Mouse (Mus musculus) heart, adult 8-10 months (tissue): Measurements from ENCODE around the gene Myo6. TPM values are rescaled to one million over a fixed set of nuclear protein-coding genes. Genes with fewer than 3 reads are reported as not detected.

ENCODE experiments used
- DNase-seq: peaks from one replicate; pipeline ENCODE4 v3.0.0; 2022; ENCODE audit warnings: low spot score
- total RNA-seq, 4 experiments: library from RNA; stranded (reverse); gene quantifications; 2 replicates each; pipeline ENCODE4 v1.2.4; 2022

Gene Myo6
- total RNA-seq, 4 experiments from 2014 or later: 10.2 to 14.1 (median 12.1) TPM

- DNase-seq: no peak
Measured at GRCm38 (mm10) chr9:80181692-80182091, 16.9 kb downstream of the Myo6 start.

DNA sequence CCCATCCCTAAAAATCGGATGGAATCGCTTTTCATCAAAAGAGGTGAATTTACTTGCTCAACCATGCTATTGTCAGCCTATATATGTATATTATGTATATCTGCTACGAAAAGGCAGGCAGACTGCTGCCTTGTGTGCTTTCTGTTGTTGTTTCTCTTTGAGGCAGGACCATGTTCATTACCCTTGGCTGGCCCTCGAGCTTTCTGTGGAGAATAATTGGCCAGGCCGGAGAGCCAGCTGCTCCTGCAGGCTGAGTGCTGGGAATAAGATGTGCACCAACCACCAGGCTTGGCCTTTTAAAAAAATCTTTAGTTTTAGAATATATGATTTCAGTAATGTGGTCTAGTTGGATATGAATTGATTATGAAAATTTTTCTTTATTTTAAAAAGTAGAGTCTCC is 19.3 kb downstream of the Myo6 start:
- DNase-seq: no peak

DNA sequence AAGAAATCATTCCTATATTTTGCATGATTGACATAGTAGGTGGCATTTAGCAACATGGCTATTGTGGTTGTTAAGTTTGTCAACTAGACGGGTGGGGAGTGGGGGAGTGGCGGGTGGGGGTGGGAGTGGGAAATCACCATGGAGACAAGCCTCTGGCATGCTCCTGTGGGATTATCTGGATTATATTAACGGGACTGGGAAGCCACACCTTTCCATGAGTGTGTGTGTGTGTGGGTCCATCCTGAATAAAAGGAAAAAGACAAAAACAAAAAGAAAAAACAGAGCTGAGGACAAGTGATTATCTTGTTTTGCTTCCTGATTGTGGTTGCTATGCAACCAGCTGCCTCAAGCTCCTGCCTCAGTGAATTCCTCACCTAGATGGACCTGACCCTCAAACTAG is 20.9 kb downstream of the Myo6 start:
- no peak for DNase-seq

GRCm38 (mm10) chr9:80186693-80187092 is 21.9 kb downstream of the Myo6 start:
- DNase-seq: no peak

GRCm38 (mm10) chr9:80188324-80188893 is 23.6 kb downstream of the Myo6 start:
- no peak for DNase-seq

- no peak for DNase-seq
Measured at GRCm38 (mm10) chr9:80191240-80191639, 26.4 kb downstream of the Myo6 start.

GRCm38 (mm10) chr9:80192324-80192723 is 27.5 kb downstream of the Myo6 start:
- no peak for DNase-seq

GRCm38 (mm10) chr9:80194446-80194845 is 29.6 kb downstream of the Myo6 start:
- DNase-seq: no peak

GRCm38 (mm10) chr9:80196161-80196560 is 31.3 kb downstream of the Myo6 start:
- no peak for DNase-seq

DNA sequence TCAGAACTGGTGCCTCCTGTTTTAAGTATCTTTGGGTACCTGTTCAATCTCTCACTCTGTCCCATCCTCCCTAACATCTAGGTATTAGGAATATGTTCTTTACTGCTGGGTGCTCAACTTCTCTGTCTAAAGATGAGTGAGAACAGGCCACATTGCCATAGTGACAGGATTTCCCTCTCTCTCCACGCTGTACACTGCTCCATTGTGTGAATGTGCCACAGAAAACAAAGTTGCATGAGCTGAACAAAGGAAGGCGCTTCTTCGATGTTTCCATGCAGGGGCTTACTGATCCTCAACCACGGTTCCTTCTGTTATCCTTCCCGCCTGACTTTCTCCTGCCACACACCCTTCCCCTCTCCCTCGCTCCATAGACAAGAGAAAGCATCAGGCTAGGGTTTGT is 32.4 kb downstream of the Myo6 start:
- DNase-seq: no peak

GRCm38 (mm10) chr9:80200855-80201254 is 36.0 kb downstream of the Myo6 start:
- no peak for DNase-seq

DNA sequence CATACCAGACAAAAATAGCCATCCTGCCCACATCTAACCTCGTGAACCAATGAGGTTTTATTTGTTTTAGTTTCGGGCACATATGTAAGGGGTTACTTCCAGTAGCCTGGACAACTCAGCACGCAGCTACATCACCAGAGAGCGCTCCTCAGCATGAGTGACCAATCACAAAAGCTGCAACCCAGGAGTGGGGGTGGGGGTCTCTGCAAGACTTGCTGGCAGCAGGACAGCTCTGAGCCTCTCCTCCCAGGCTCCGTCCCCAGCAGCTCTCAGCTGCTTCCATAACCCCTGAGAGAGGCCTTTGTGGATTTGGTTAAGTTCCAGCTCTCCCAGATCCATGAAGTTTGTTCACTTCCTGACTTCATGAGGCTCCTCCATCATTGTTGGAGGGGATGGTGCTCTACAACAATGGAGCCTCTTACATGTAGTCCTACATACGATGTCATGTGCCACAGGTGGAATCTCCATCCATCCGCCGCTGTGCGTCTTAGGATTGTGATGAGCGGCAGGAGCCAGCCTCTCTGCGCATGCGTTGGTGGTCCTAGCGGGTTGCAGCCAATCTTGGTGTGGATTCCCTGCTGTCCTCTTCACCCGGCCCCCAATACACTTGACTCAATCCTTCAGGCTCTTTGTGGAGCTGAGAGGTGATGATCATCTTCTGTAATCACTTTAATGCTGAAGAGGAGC is 37.7 kb downstream of the Myo6 start:
- DNase-seq: no peak

- DNase-seq: no peak
Measured at GRCm38 (mm10) chr9:80208681-80209080, 43.9 kb downstream of the Myo6 start.

GRCm38 (mm10) chr9:80209459-80209858 is 44.6 kb downstream of the Myo6 start:
- DNase-seq: no peak

- DNase-seq: no peak
Measured at GRCm38 (mm10) chr9:80210096-80210495, 45.3 kb downstream of the Myo6 start.

GRCm38 (mm10) chr9:80213428-80213827 is 48.6 kb downstream of the Myo6 start:
- no peak for DNase-seq

GRCm38 (mm10) chr9:80215502-80215901 is 50.7 kb downstream of the Myo6 start:
- no peak for DNase-seq

GRCm38 (mm10) chr9:80216786-80217501 is 52.1 kb downstream of the Myo6 start:
- DNase-seq: no peak

DNA sequence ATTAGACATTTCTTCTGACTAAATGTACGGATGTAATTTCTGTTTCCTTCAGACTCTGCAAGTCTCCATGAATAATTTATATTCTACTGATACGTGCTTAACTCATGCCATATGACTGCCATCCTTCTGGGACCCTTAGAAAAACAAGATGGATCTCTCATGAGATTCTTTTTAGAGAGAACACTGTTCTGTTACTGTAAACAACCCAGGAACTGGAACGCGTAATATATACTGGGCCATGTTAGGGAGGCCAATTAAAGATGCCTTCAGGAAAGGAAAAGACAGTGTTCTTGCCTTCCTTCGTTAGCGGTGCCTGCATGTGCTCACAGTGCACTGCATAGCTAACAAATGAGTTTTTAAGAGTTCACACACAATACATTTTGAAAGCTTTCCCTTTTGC is 53.9 kb downstream of the Myo6 start:
- no peak for DNase-seq

- no peak for DNase-seq
Measured at GRCm38 (mm10) chr9:80223989-80224635, 59.3 kb downstream of the Myo6 start.

- DNase-seq: no peak
Measured at GRCm38 (mm10) chr9:80226579-80227325, 61.9 kb downstream of the Myo6 start.
